Mouse (Mus musculus): ENCODE results near the gene Ak8.

DNA sequence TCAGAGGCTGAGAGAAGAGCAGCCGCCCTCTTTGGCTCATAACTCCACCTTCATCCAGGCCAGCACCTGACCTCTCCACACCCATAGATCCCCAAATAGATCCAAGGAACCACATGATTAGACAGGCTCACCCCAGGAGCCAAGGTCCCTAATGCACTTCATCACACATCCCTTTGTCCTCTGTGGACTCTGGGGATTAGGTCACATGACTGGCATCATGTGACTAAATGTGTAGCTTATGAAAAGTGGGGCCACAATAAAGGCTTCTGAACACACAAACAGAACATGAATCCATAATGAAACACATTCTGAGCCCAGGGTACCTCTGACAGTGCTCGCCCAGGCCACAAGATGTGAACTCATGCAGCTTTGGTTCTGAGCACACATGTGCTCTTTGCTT is 67.1 kb downstream of the Ak8 start:
- no peak for TF ChIP-seq CTCF (IDR thresholded peaks at IDR 0.05)
- no peak for TF ChIP-seq EP300 (IDR thresholded peaks at IDR 0.05; ENCODE audit: insufficient read depth, low read depth, low read length)
- no peak for TF ChIP-seq POLR2A (IDR thresholded peaks at IDR 0.05; ENCODE audit: insufficient read depth, low read depth, low read length)
